Mouse (Mus musculus) C3H10T1/2 (cell line): ENCODE results near the gene Tox4. TPM values are rescaled to one million over a fixed set of nuclear protein-coding genes. Genes with fewer than 3 reads are reported as not detected.

Source experiments
- polyA plus RNA-seq, 2 experiments: library from polyadenylated mRNA; unstranded; fragments of >200 nt; fragmentation: generic; extraction: Trizol; gene quantifications; one replicate each; pipeline ENCODE4 v1.2.1; 2012; ENCODE audit warnings: missing spikeins in 2 of 2

Gene Tox4
- polyA plus RNA-seq = 10 to 100 TPM in 1 of 2 experiments, 1 to 10 TPM in 1; 5.0 to 17.1 TPM

DNA sequence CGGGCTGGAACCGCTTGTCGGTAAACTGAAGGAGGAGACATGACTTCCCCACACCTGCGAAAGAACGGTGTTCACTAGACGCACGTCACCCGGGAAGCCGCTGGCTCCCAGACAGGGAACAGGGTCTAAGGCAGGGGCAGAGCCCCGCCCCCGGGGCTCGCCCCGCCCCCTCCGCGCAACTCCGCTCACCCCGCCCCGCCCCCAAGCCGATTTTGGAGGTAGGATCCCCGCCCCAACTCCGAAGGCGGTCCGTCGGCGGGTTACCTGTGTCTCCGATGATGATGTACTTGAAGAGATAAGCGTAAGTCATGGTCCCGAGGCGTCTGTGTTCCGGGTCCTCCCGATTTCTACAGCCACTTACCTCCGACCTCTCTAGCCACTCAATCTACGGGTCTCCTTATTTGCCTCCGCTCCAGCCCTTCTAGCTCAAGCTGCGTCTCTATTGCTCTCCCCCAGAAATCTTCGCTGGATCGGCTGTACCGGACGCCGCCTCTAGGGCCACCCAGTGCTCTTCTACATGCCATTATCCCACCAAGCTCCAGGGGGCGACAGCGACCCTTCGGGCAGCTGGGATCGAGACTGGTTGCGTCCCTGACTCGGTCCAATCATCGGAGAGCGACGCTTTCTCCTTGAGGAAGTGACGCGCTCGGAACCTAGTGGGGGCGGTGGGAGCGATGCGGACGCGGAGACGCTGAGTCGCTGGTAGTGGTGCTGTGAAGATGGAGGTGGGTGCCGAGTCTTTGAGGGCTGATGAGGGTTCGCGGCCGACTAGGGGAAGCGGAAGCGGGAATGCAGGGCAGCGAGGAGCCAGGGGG is at the start of gene Tox4, which contains the start of gene Rab2b:
Gene Tox4 (plus strand): TSS at position 215 of the 815 bp plus-strand sequence.
Gene Rab2b (minus strand): TSS at position 614 of the 815 bp plus-strand sequence.

DNA sequence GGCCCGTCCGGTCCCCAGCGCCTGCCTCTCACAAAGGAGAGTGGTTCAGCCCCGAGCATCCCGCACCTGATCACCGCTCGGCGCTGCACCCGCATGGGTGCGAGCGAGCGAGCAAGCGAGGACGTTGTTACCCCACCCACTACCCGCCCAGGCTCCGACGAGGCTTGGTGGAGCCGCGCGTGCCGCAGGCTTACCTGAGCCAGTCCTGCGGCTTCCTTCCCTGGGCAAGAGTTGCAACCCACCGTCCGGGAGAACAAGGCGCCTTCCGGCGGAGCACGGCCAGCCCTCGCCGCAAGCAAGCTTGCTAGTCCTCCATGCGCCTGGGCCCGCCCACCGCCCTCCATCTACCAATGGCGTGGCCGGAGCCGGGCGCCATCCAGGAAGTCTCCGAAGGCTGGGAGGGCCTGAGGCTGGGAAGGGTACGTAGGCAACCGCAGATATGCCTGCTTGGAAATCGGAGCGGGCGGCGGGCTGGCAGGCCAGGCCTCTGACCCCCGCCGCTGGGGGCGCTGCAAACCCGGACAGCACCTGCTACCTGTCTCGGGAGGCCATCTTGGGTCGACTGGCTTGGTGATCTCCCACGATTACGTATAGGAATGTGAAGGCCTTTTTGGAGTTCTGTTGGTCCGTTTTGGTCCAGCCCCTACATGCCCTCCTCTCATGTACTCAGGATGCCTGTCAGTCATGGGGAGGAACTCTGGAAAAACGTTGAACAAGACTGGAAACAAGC is 21.3 kb upstream of the Tox4 start, which contains the start of gene Chd8:
Gene Chd8 (minus strand): TSS at position 297 of the 730 bp plus-strand sequence.

GRCm38 (mm10) chr14:52304644-52305271 is 25.8 kb downstream of the Tox4 start, which contains the start of gene Mettl3:
Gene Mettl3, minus strand, starts transcription at chr14:52305128.

GRCm38 (mm10) chr14:52327910-52328812 is 49.2 kb downstream of the Tox4 start, which contains the start of gene Sall2:
Gene Sall2, minus strand, starts transcription at chr14:52328762.

Other genes with a start within 250 kb of the Tox4 start
- not detected for gene Olfr221, start 236.7 kb upstream of the Tox4 start, polyA plus RNA-seq
- gene Hnrnpc, start 175.1 kb upstream of the Tox4 start, polyA plus RNA-seq = 100 to 1,000 TPM in 1 of 2 experiments, 10 to 100 TPM in 1; 89.0 to 129 TPM
- gene Rpgrip1, start 168.4 kb upstream of the Tox4 start, polyA plus RNA-seq = 1 to 10 TPM; 1.5 to 2.2 TPM
- gene Supt16, start 81.7 kb upstream of the Tox4 start, polyA plus RNA-seq = 10 to 100 TPM in 1 of 2 experiments, 1 to 10 TPM in 1; 1.1 to 10.2 TPM
- 10 to 100 TPM in 1 of 2 experiments, 1 to 10 TPM in 1; 6.0 to 32.5 TPM for gene Chd8, start 21.4 kb upstream of the Tox4 start, polyA plus RNA-seq
- gene Rab2b, start 399 bp downstream of the Tox4 start, polyA plus RNA-seq = 10 to 100 TPM in 1 of 2 experiments, under 1 TPM in 1; 0.42 to 11.7 TPM
- gene Mettl3, start 26.0 kb downstream of the Tox4 start, polyA plus RNA-seq = 10 to 100 TPM; 14.4 to 24.7 TPM
- gene Sall2, start 49.6 kb downstream of the Tox4 start, polyA plus RNA-seq = 1 to 10 TPM; 1.4 to 6.9 TPM
- gene Olfr1513, start 77.3 kb downstream of the Tox4 start, polyA plus RNA-seq = not detected
- gene Olfr1512, start 100.0 kb downstream of the Tox4 start, polyA plus RNA-seq = not detected
- gene Olfr1511, start 118.2 kb downstream of the Tox4 start, polyA plus RNA-seq = not detected
- gene Olfr1510, start 135.2 kb downstream of the Tox4 start, polyA plus RNA-seq = not detected
- gene Olfr1509, start 163.8 kb downstream of the Tox4 start, polyA plus RNA-seq = not detected
- gene Olfr1508, start 188.3 kb downstream of the Tox4 start, polyA plus RNA-seq = not detected
- gene Olfr1507, start 216.6 kb downstream of the Tox4 start, polyA plus RNA-seq = not detected